ENCODE assay signal across 8 mouse cellular contexts in the genomic region with DNA sequence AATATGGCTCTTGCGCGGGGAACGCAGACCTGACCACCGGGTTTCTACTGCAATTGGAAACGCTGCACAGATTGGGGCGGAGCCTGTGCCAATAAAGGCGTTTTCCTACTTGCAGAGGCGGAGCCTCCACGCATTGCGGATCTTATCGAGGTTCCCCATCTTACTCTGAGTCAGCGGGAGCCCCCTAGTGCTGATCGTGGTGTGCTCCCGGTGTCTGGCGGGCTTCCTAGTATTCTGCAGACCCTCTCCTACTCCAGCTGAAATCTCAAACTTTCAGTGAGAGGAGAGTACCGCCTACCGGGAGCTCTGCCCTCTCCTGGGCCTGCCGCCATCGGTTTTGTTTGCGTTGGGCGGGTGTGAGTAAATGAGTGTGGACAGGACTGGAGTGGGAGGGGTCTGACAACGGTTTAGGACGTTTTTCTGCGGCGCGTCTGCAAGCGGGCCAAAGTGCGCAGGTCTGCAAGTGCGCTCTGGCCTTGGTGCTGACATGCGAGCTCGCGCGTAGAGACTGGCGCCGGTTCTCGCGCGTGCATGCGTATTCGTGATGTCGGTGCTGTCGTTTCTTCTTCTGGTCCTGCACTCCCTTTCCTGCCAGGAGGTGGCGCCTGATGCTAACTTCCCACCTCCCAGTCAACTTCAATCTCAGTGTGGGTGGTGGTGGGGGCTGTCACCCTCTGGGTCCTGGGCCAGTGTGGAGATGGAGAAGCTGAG. TPM values are rescaled to one million over a fixed set of nuclear protein-coding genes. Genes with fewer than 3 reads are reported as not detected.
A peak's percentile ranks its signal among the peaks of the same experiment; 100 is the strongest.
DNase-seq lines count a peak whose midpoint lies in the region; ATAC-seq and TF ChIP-seq lines count a peak whose summit lies in the region.

No protein-coding gene starts in this region.

- peak; percentile 86 for ATAC-seq in forebrain, postnatal 0 days
- ATAC-seq in neural tube, embryonic 14.5 days (ENCODE audit: low read depth) = peak; percentile 80

- H3K4me2 ChIP-seq in forebrain, postnatal 0 days (ENCODE audit: low read depth) = peak overlapping the region; percentile 85
- peak overlapping the region; percentile 83 for H3K4me2 ChIP-seq in neural tube, embryonic 14.5 days (ENCODE audit: low read depth, low read length)

- peak; percentile 63 for TF ChIP-seq POLR2A in cerebellum, adult 2 months (IDR thresholded peaks at IDR 0.05; ENCODE audit: borderline replicate concordance, insufficient read depth, low read length)

- no peaks in the 10 kb centered on the region for H3K36me3 ChIP-seq in forebrain, postnatal 0 days (ENCODE audit: insufficient read depth)
- no peaks in the 10 kb centered on the region for H3K36me3 ChIP-seq in neural tube, embryonic 14.5 days (ENCODE audit: control insufficient read depth, insufficient read depth, low read length)

- H3K9me3 ChIP-seq in forebrain, postnatal 0 days (ENCODE audit: low read length) = no peaks in the 10 kb centered on the region
- no peaks in the 10 kb centered on the region for H3K9me3 ChIP-seq in neural tube, embryonic 14.5 days (ENCODE audit: control insufficient read depth, low read length)

- peak; percentile 95 for TF ChIP-seq CTCF in cerebellum, adult 2 months (IDR thresholded peaks at IDR 0.05; ENCODE audit: borderline replicate concordance, insufficient read depth, low read depth, low read length)
- peak; percentile 92 for TF ChIP-seq CTCF in forebrain, postnatal 0 days (IDR thresholded peaks at IDR 0.05; ENCODE audit: low read depth)

- peak overlapping the region; percentile 60 for H3K9ac ChIP-seq in forebrain, postnatal 0 days
- peak overlapping the region; percentile 48 for H3K9ac ChIP-seq in neural tube, embryonic 14.5 days (replicated peaks; ENCODE audit: low read depth, low read length)

- intact Hi-C loops in heart, postnatal 36 days (cut with DNase I) = no loop called here

- DNase-seq in MN1 (ENCODE audit: low spot score) = peak; percentile 96
- DNase-seq in cerebellum, adult 2 months = peak; percentile 96 to 98
- peak; percentile 97 for DNase-seq in forebrain, postnatal 0 days
- DNase-seq in heart, postnatal 36 days = peak; percentile 33 to 55
- DNase-seq in layer of hippocampus, adult 18-20 months (ENCODE audit: low spot score in 2 of 2) = peak; percentile 89 to 95
- DNase-seq in lung, adult 18-20 months = peak; percentile 42 to 45
- peak; percentile 90 for DNase-seq in testis, postnatal 10 days (ENCODE audit: low spot score)

- H3K27me3 ChIP-seq in cerebellum, adult 2 months (ENCODE audit: control insufficient read depth, insufficient read depth, low read length) = no peaks in the 10 kb centered on the region
- H3K27me3 ChIP-seq in forebrain, postnatal 0 days (ENCODE audit: insufficient read depth, low read length) = no peaks in the 10 kb centered on the region
- 0 out of 2 replicates have a peak, but pooled peaks cover 4% of the 10 kb centered on the region for H3K27me3 ChIP-seq in neural tube, embryonic 14.5 days (ENCODE audit: control insufficient read depth, insufficient read depth, low read length)

- H3K27ac ChIP-seq in cerebellum, adult 2 months (ENCODE audit: insufficient read depth, low read length) = peak overlapping the region; percentile 87
- H3K27ac ChIP-seq in forebrain, postnatal 0 days (ENCODE audit: low read depth, low read length) = peak overlapping the region; percentile 92
- H3K27ac ChIP-seq in neural tube, embryonic 14.5 days (ENCODE audit: low read depth, low read length) = peak overlapping the region; percentile 92

- WGBS in cerebellum, adult 2 months = under 1% methylated on average over 43 of the region's 43 CpGs
- WGBS in forebrain, postnatal 0 days = 2% methylated on average over 43 of the region's 43 CpGs
- WGBS in neural tube, embryonic 14.5 days = under 1% methylated on average over 43 of the region's 43 CpGs

- H3K4me3 ChIP-seq in cerebellum, adult 2 months (replicated peaks; ENCODE audit: insufficient read depth, low read depth, low read length) = peak overlapping the region; percentile 56
- peak overlapping the region; percentile 44 for H3K4me3 ChIP-seq in forebrain, postnatal 0 days (ENCODE audit: low read depth, low read length)
- H3K4me3 ChIP-seq in neural tube, embryonic 14.5 days (ENCODE audit: low read depth, low read length) = peak overlapping the region; percentile 36

- H3K4me1 ChIP-seq in cerebellum, adult 2 months (ENCODE audit: control insufficient read depth, insufficient read depth, low read length) = peaks cover 51% of the 10 kb centered on the region
- H3K4me1 ChIP-seq in forebrain, postnatal 0 days (ENCODE audit: insufficient read depth) = peaks cover 42% of the 10 kb centered on the region
- H3K4me1 ChIP-seq in neural tube, embryonic 14.5 days (ENCODE audit: control insufficient read depth, insufficient read depth, low read length) = peaks cover 27% of the 10 kb centered on the region

RNA-seq across cellular contexts. Expression of gene Sncb, which starts 8.2 kb away (rescaled TPM):
- 851 and 853 TPM in 2 replicates for polyA plus RNA-seq in cerebellum, adult 2 months (2012; rRNA removed)
- 32.7 and 38.1 TPM in 2 replicates for total RNA-seq in forebrain, postnatal 0 days (2014; rRNA removed)
- 122 and 137 TPM in 2 replicates for polyA plus RNA-seq in forebrain, postnatal 0 days (2015; fragmentation: Nextera tagmentation; extraction: Ambion mirVana)
- total RNA-seq in heart, postnatal 36 days (2021) = not detected
- total RNA-seq in layer of hippocampus, adult 18-20 months (2021) = 100 to 1,000 TPM; 687 to 705 TPM
- 61.3 and 118 TPM in 2 replicates for polyA plus RNA-seq in neural tube, embryonic 14.5 days (2014; fragmentation: Nextera tagmentation; extraction: Ambion mirVana)

RNA-seq across cellular contexts. Expression of gene Gprin1, which starts 8.5 kb away (rescaled TPM):
- 41.4 and 45.4 TPM in 2 replicates for polyA plus RNA-seq in cerebellum, adult 2 months (2012; rRNA removed)
- 213 and 219 TPM in 2 replicates for total RNA-seq in forebrain, postnatal 0 days (2014; rRNA removed)
- polyA plus RNA-seq in forebrain, postnatal 0 days (2015; fragmentation: Nextera tagmentation; extraction: Ambion mirVana) = 37.1 and 39.0 TPM in 2 replicates
- total RNA-seq in heart, postnatal 36 days (2021) = not detected
- 100 to 1,000 TPM; 146 to 150 TPM for total RNA-seq in layer of hippocampus, adult 18-20 months (2021)
- 17.3 and 19.6 TPM in 2 replicates for polyA plus RNA-seq in neural tube, embryonic 14.5 days (2014; fragmentation: Nextera tagmentation; extraction: Ambion mirVana)

RNA-seq across cellular contexts. Expression of gene Eif4e1b, which starts 25.6 kb away (rescaled TPM):
- not detected in 2 replicates for polyA plus RNA-seq in cerebellum, adult 2 months (2012; rRNA removed)
- not detected in 2 replicates for total RNA-seq in forebrain, postnatal 0 days (2014; rRNA removed)
- not detected in 2 replicates for polyA plus RNA-seq in forebrain, postnatal 0 days (2015; fragmentation: Nextera tagmentation; extraction: Ambion mirVana)
- total RNA-seq in heart, postnatal 36 days (2021) = not detected
- total RNA-seq in layer of hippocampus, adult 18-20 months (2021) = not detected
- polyA plus RNA-seq in neural tube, embryonic 14.5 days (2014; fragmentation: Nextera tagmentation; extraction: Ambion mirVana) = not detected in 2 replicates

RNA-seq across cellular contexts. Expression of gene Tspan17, which starts 31.0 kb away (rescaled TPM):
- 87.9 and 89.8 TPM in 2 replicates for polyA plus RNA-seq in cerebellum, adult 2 months (2012; rRNA removed)
- total RNA-seq in forebrain, postnatal 0 days (2014; rRNA removed) = 26.5 and 28.3 TPM in 2 replicates
- 44.2 and 61.1 TPM in 2 replicates for polyA plus RNA-seq in forebrain, postnatal 0 days (2015; fragmentation: Nextera tagmentation; extraction: Ambion mirVana)
- total RNA-seq in heart, postnatal 36 days (2021) = 10 to 100 TPM in 1 of 2 experiments, 1 to 10 TPM in 1; 7.6 to 13.0 TPM
- total RNA-seq in layer of hippocampus, adult 18-20 months (2021) = 10 to 100 TPM; 75.8 to 78.0 TPM
- 78.1 and 82.3 TPM in 2 replicates for polyA plus RNA-seq in neural tube, embryonic 14.5 days (2014; fragmentation: Nextera tagmentation; extraction: Ambion mirVana)

RNA-seq across cellular contexts. Expression of gene Cdhr2, which starts 56.9 kb away (rescaled TPM):
- 0.16 and 0.23 TPM in 2 replicates for polyA plus RNA-seq in cerebellum, adult 2 months (2012; rRNA removed)
- total RNA-seq in forebrain, postnatal 0 days (2014; rRNA removed) = 0.76 and 0.85 TPM in 2 replicates
- polyA plus RNA-seq in forebrain, postnatal 0 days (2015; fragmentation: Nextera tagmentation; extraction: Ambion mirVana) = 0.24 and 0.53 TPM in 2 replicates
- total RNA-seq in heart, postnatal 36 days (2021) = not detected
- under 1 TPM; 0.20 to 0.22 TPM for total RNA-seq in layer of hippocampus, adult 18-20 months (2021)
- 0.21 and 0.29 TPM in 2 replicates for polyA plus RNA-seq in neural tube, embryonic 14.5 days (2014; fragmentation: Nextera tagmentation; extraction: Ambion mirVana)

Comparison
In these comparisons a context has a peak if more than half of its experiments do, and no peak if none do; other contexts are left out.
1. Peak in every context shown above with its lines: DNase-seq, ATAC-seq, H3K4me3 ChIP-seq and H3K27ac ChIP-seq.
2. DNase-seq: peak in every context shown above with its lines; median percentile 97 in cerebellum, adult 2 months; 97 in forebrain, postnatal 0 days; 96 in MN1; 92 in layer of hippocampus, adult 18-20 months; 90 in testis, postnatal 10 days; 44 in heart, postnatal 36 days; 44 in lung, adult 18-20 months.
3. RNA of gene Sncb, which starts 8.2 kb away (total RNA-seq): 687 to 705 TPM in layer of hippocampus, adult 18-20 months and 32.7 to 38.1 TPM in forebrain, postnatal 0 days; not detected in heart, postnatal 36 days; every median in the first group is over 10 times any median in the second.
4. RNA of gene Gprin1, which starts 8.5 kb away (total RNA-seq): 213 to 219 TPM in forebrain, postnatal 0 days and 146 to 150 TPM in layer of hippocampus, adult 18-20 months; not detected in heart, postnatal 36 days; every median in the first group is over 100 times any median in the second.